Mouse (Mus musculus): ENCODE data around the gene Gatd1. TPM values are rescaled to one million over a fixed set of nuclear protein-coding genes. Genes with fewer than 3 reads are reported as not detected.

The Gatd1 gene
- polyA plus RNA-seq, 1 experiment from 2014 or later, result 34.3 TPM

DNA sequence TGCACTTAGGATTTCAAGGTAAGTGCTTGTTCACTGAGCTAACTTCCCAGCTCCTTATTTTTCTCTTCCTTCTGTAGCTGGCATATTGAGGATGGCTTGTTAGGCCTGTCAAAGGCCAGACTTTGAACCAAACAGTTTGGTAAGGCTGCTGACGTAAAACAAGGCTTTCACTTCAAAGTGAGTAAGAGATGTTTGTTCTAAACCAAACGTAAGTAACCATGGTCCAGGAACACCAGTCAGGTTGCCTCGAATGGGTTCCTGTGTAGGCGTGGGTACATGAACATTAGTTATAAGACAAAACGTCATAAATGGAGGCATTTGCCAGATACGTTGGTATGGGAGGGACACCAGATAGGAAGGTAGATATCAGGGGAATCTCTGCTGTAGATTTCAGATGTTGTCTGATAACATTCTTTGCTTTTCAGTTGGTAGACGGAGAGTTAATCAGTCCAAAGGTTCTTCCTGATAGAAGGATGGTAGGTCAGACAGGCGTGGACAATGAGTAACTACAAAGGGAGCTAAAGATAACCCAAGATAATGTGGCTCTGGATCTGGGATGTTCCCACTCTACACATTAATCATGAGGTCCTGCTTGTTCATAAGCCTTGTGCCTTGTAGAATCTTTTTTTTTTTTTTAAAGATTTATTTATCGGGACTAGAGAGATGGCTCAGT lies 6.2 kb upstream of the Gatd1 start:
- Histone ChIP-seq H3K9me3 (ENCODE audit: control insufficient read depth) (no peaks in the 10 kb centered on the region), H3K27me3 (replicated peaks; ENCODE audit: control insufficient read depth, insufficient read depth, low read length) (no peaks in the 10 kb centered on the region), H3K9ac (ENCODE audit: low read depth, low read length) (no peak overlapping the region), H3K4me2 (replicated peaks; ENCODE audit: low read depth) (no peak overlapping the region), H3K36me3 (ENCODE audit: control insufficient read depth, insufficient read depth) (no peaks in the 10 kb centered on the region), H3K4me1 (replicated peaks; ENCODE audit: control insufficient read depth, insufficient read depth, low read length) (no peaks in the 10 kb centered on the region), H3K27ac (ENCODE audit: low read depth, low read length) (peak overlapping the region; percentile 9), H3K4me3 (ENCODE audit: low read depth, low read length) (no peak overlapping the region)
- ATAC-seq, result peak; percentile 66
- TF ChIP-seq CTCF (IDR thresholded peaks at IDR 0.05; ENCODE audit: low read depth), result no peak
- 36% methylated on average over 9 of the region's 9 CpGs for WGBS

DNA sequence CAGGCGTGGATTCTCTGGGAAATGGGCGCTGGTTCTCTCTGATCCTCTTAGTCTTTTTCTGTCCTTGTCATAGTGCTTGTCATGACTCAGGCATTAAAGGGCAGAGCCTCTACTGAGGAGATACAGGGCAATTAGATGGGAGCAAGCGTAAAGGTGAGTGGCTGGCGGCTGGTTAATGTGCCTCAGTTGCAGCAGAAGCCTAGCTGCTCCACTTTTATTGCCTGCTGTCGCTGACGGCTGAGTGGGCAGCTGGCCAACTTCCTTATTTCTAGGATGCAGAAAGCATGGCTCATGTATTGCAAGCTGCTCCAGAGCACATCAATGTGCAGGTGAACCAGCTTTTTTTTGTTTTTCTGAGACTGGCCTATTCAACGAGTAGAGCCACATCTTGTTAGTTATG lies 5.0 kb upstream of the Gatd1 start:
- H3K9ac ChIP-seq (ENCODE audit: low read depth, low read length), result no peak overlapping the region
- 24% methylated on average over 7 of the region's 7 CpGs for WGBS

DNA sequence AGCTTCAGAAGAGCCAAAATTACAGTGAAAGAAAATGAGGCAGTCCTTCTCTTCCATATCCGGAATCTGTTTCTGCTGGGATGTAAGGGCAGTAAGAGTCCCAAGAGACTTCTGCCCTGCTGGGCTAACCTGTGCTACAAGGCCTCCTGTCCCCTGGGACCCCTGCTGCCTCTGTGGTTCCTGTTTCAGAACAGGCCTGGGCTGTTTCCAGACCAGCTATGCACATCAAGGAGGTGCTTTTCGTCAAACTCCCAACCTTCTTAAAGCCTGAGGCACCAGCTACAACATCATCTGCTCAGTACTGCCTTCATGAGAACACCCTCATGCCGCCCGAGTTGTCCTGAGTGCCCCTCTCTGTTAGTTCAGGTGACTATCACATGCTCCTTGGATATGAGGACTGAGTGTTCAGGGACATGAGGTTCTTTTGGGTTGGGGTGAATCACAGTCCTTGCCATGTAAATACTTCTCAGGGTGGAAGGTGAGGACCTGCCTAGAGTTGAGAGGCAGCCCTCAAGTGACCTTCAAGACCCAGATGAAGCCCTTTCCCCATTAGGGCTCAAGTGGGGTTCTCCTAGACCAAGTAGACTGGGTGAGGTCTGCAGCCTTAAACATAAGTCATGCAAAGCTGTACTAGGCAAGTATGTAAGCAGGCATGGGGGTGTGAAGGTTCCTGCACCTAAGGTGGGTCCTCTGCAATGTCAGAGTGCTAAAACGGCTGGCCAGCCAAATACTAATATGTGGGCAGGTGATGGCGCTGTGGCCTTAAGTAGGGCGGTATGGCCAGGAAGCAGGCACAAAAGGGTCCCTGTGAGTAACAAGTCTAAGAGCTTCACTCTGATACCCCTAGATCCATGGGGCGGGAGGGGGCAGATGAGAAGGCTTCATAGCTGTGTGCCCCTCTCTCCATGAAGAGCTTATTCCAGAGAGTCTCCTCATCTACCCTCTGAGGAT lies 4.1 kb upstream of the Gatd1 start:
- Histone ChIP-seq H3K36me3 (ENCODE audit: control insufficient read depth, insufficient read depth) (no peaks in the 10 kb centered on the region), H3K4me2 (replicated peaks; ENCODE audit: low read depth) (no peak overlapping the region; the same call in 1 of the 2 replicates), H3K4me3 (ENCODE audit: low read depth, low read length) (no peak overlapping the region), H3K27ac (ENCODE audit: low read depth, low read length) (peak overlapping the region; percentile 65), H3K9ac (ENCODE audit: low read depth, low read length) (no peak overlapping the region), H3K27me3 (replicated peaks; ENCODE audit: control insufficient read depth, insufficient read depth, low read length) (no peaks in the 10 kb centered on the region), H3K9me3 (ENCODE audit: control insufficient read depth) (no peaks in the 10 kb centered on the region), H3K4me1 (replicated peaks; ENCODE audit: control insufficient read depth, insufficient read depth, low read length) (peaks cover 3% of the 10 kb centered on the region; the same call in 1 of the 2 replicates)
- 65% methylated on average over 8 of the region's 8 CpGs for WGBS
- peak; percentile 60 for TF ChIP-seq CTCF (IDR thresholded peaks at IDR 0.05; ENCODE audit: low read depth)
- ATAC-seq, result no peak

More for the DNA sequence above, 5.0 kb upstream of the Gatd1 start:
- no peak for TF ChIP-seq CTCF (IDR thresholded peaks at IDR 0.05; ENCODE audit: low read depth)
- Histone ChIP-seq H3K4me2 (replicated peaks; ENCODE audit: low read depth) (no peak overlapping the region), H3K27ac (ENCODE audit: low read depth, low read length) (peak overlapping the region; percentile 65), H3K27me3 (replicated peaks; ENCODE audit: control insufficient read depth, insufficient read depth, low read length) (no peaks in the 10 kb centered on the region), H3K4me3 (ENCODE audit: low read depth, low read length) (no peak overlapping the region), H3K9me3 (ENCODE audit: control insufficient read depth) (no peaks in the 10 kb centered on the region), H3K4me1 (replicated peaks; ENCODE audit: control insufficient read depth, insufficient read depth, low read length) (no peaks in the 10 kb centered on the region), H3K36me3 (ENCODE audit: control insufficient read depth, insufficient read depth) (no peaks in the 10 kb centered on the region)
- peak; percentile 55 for ATAC-seq

DNA sequence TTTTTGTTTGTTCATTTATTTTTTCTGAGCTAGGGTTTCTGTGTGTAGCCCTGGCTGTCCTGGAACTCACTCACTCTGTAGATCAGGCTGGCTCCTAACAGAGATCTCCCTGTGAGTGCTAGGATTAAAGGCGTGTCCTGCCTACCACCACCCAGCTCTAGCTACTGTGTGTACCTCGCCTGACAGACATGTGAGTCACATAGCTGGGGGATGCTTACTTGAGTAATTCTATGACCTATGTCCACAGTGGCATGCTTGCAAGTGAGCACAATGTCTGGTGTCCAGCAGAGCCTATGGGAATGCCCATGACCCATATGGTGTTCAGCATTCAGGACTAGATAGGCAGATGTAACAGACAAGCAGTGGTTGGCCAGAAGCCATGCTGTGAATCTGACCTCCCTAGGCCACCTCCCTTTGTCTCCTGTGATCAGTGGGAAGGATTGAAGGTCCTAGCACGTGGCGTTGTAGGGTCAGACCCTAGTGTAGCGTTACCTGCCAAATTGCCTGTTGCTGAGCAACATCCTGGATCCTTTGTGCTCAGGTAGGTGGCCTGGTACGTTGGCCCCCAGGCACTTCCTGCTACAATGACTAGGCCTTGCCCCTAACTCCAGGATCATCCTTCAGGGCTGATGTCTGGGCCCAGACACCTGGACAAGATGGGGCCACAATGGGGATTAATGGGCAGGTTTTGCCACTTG lies 2.4 kb upstream of the Gatd1 start:
- Histone ChIP-seq H3K9ac (ENCODE audit: low read depth, low read length) (no peak overlapping the region), H3K4me1 (replicated peaks; ENCODE audit: control insufficient read depth, insufficient read depth, low read length) (peaks cover 5% of the 10 kb centered on the region; the same call in 1 of the 2 replicates), H3K9me3 (ENCODE audit: control insufficient read depth) (no peaks in the 10 kb centered on the region), H3K4me3 (ENCODE audit: low read depth, low read length) (no peak overlapping the region), H3K27me3 (replicated peaks; ENCODE audit: control insufficient read depth, insufficient read depth, low read length) (no peaks in the 10 kb centered on the region), H3K4me2 (replicated peaks; ENCODE audit: low read depth) (no peak overlapping the region), H3K36me3 (ENCODE audit: control insufficient read depth, insufficient read depth) (no peaks in the 10 kb centered on the region), H3K27ac (ENCODE audit: low read depth, low read length) (peak overlapping the region; percentile 16; the same call in 1 of the 2 replicates)
- 76% methylated on average over 6 of the region's 6 CpGs for WGBS
- ATAC-seq, result no peak
- no peak for TF ChIP-seq CTCF (IDR thresholded peaks at IDR 0.05; ENCODE audit: low read depth)

- H3K27me3 ChIP-seq (replicated peaks; ENCODE audit: control insufficient read depth, insufficient read depth, low read length), result no peaks in the 10 kb centered on the region
- H3K4me3 ChIP-seq (ENCODE audit: low read depth, low read length), result peak overlapping the region; percentile 59
- no peak for ATAC-seq
- H3K4me2 ChIP-seq (replicated peaks; ENCODE audit: low read depth), result peak overlapping the region; percentile 90
- peak overlapping the region; percentile 65 for H3K9ac ChIP-seq (ENCODE audit: low read depth, low read length)
- H3K27ac ChIP-seq (ENCODE audit: low read depth, low read length), result peak overlapping the region; percentile 84
- H3K36me3 ChIP-seq (ENCODE audit: control insufficient read depth, insufficient read depth), result peaks cover 19% of the 10 kb centered on the region; the same call in 1 of the 2 replicates
- peaks cover 5% of the 10 kb centered on the region; the same call in 1 of the 2 replicates for H3K4me1 ChIP-seq (replicated peaks; ENCODE audit: control insufficient read depth, insufficient read depth, low read length)
- WGBS, result 1% methylated on average over 16 of the region's 16 CpGs
- no peak for TF ChIP-seq CTCF (IDR thresholded peaks at IDR 0.05; ENCODE audit: low read depth)
- H3K9me3 ChIP-seq (ENCODE audit: control insufficient read depth), result no peaks in the 10 kb centered on the region
Observed at GRCm38 (mm10) chr7:141413331-141413730, 605 bp downstream of the Gatd1 start.

Measured in intestine, postnatal 0 days (tissue).